Mouse (Mus musculus): Measurements from ENCODE around the gene Vmn1r21.
"Not testable (repeated sequence)": the region's sequence is repeated elsewhere in the genome, so short reads cannot be mapped to it uniquely, and the experiment has no call there.

Vmn1r21 gene

GRCm38 (mm10) chr6:57850286-57850685 is at the start of gene Vmn1r21:
Gene Vmn1r21, minus strand, starts transcription at chr6:57850343.
- no peak for DNase-seq (ENCODE audit: low spot score)

GRCm38 (mm10) chr6:57859043-57860042 is 9.2 kb upstream of the Vmn1r21 start:
- no peak for DNase-seq (ENCODE audit: low spot score)

- not testable (repeated sequence) for DNase-seq (ENCODE audit: low spot score)
These were observed 1.0 kb upstream of the Vmn1r21 start for GRCm38 (mm10) chr6:57851177-57851576.

- DNase-seq (ENCODE audit: low spot score) = no peak
These were observed 10.3 kb downstream of the Vmn1r21 start for GRCm38 (mm10) chr6:57839693-57840408.

- peak; percentile 4 for DNase-seq (ENCODE audit: low spot score)
These were observed 24.9 kb downstream of the Vmn1r21 start for GRCm38 (mm10) chr6:57825259-57825715.

- peak; percentile 53 for DNase-seq (ENCODE audit: low spot score)
These were observed 25.5 kb downstream of the Vmn1r21 start, which contains the start of gene Vopp1 for GRCm38 (mm10) chr6:57824422-57825258. Gene Vopp1, minus strand, starts transcription at chr6:57825159.

GRCm38 (mm10) chr6:57823461-57823860 is 26.7 kb downstream of the Vmn1r21 start:
- no peak for DNase-seq (ENCODE audit: low spot score)

GRCm38 (mm10) chr6:57822648-57823410 is 27.3 kb downstream of the Vmn1r21 start:
- no peak for DNase-seq (ENCODE audit: low spot score)

GRCm38 (mm10) chr6:57814436-57814940 is 35.7 kb downstream of the Vmn1r21 start:
- no peak for DNase-seq (ENCODE audit: low spot score)

GRCm38 (mm10) chr6:57811748-57812730 is 38.1 kb downstream of the Vmn1r21 start:
- DNase-seq (ENCODE audit: low spot score) = no peak

GRCm38 (mm10) chr6:57805218-57806069 is 44.7 kb downstream of the Vmn1r21 start:
- no peak for DNase-seq (ENCODE audit: low spot score)

- DNase-seq (ENCODE audit: low spot score) = no peak
These were observed 47.0 kb downstream of the Vmn1r21 start for GRCm38 (mm10) chr6:57803130-57803529.

GRCm38 (mm10) chr6:57798986-57799385 is 51.2 kb downstream of the Vmn1r21 start:
- no peak for DNase-seq (ENCODE audit: low spot score)

- no peak for DNase-seq (ENCODE audit: low spot score)
These were observed 53.2 kb downstream of the Vmn1r21 start for GRCm38 (mm10) chr6:57796853-57797423.

GRCm38 (mm10) chr6:57795835-57796234 is 54.3 kb downstream of the Vmn1r21 start:
- DNase-seq (ENCODE audit: low spot score) = no peak

Measured in ovary, postnatal 10 days (tissue).